Mouse (Mus musculus): Measurements from ENCODE around the gene Paip2b. TPM values are rescaled to one million over a fixed set of nuclear protein-coding genes. Genes with fewer than 3 reads are reported as not detected.
"Not testable (repeated sequence)": the region's sequence is repeated elsewhere in the genome, so short reads cannot be mapped to it uniquely, and the experiment has no call there.

Gene Paip2b
- polyA plus RNA-seq, 1 experiment from 2014 or later, result 23.9 TPM

DNA sequence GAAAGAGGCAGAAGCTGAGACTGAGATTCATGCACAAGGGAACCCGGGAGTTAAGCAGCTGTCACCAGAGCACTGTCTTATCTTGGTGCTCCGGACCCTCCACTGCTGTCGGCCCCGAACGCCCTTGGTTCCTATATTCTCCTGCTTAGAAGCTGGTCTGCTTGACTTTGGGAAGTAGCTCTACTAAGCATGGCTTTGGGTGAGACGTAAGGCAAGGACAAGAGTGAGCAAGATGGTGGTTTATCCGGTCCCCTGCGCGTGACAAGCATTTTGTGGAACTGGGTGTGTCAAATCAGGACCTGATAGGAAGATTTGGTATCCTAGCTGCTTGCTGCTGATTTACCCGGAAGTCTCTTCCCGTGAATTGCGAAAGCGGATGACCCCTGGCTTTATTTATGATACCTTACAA, 36.0 kb downstream of the Paip2b start:
- 10% methylated on average over 13 of the region's 13 CpGs for WGBS
- Histone ChIP-seq H3K4me2 (peak overlapping the region; percentile 68), H3K36me3 (peaks cover 26% of the 10 kb centered on the region), H3K9ac (peak overlapping the region; percentile 89), H3K27ac (replicated peaks) (peak overlapping the region; percentile 97), H3K9me3 (no peaks in the 10 kb centered on the region), H3K4me3 (peak overlapping the region; percentile 81), H3K4me1 (replicated peaks) (peaks cover 21% of the 10 kb centered on the region), H3K27me3 (no peaks in the 10 kb centered on the region)
- no peak; the same call in 1 of the 2 replicates for ATAC-seq (ENCODE audit: low read depth)

DNA sequence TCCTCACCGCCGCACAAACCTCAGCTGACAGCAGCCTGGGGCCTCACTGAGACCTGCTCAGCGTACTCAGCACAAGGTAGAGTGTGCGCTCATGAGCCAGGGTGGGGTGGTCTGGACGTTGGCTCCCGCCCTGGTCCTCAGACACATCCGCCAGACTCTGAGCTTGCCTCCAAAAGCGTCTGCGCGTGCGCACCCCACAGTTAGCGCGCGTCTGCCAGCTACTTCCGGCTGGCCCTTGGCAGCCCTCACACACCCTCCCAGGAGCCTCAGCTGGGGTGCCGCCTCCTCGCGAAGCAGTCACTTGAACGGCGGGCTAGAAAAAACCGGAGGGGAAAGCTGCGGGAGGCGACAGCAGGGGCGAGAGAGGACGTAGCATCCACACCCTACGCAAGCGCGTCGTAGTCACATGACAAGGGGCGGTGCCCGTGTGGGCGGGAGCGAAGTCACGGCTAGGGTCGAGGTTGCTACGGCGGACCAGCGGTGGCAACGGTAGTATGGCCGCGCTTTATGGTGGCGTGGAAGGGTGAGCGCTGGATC, 36.7 kb downstream of the Paip2b start, which contains the start of gene Nagk:
Gene Nagk, plus strand, starts transcription at position 223 of the 537 bp plus-strand sequence.
- ATAC-seq (ENCODE audit: low read depth), result peak; percentile 95
- Histone ChIP-seq H3K4me3 (peak within 1 kb of the TSS; percentile 81), H3K4me1 (replicated peaks) (peaks cover 21% of the 10 kb centered on the region), H3K9ac (peak within 1 kb of the TSS; percentile 89), H3K27me3 (no peaks in the 10 kb centered on the region), H3K4me2 (peak within 1 kb of the TSS; percentile 68), H3K36me3 (peaks cover 20% of the 10 kb centered on the region), H3K27ac (replicated peaks) (peak within 1 kb of the TSS; percentile 97), H3K9me3 (no peaks in the 10 kb centered on the region)
- WGBS, result under 1% methylated on average over 43 of the region's 43 CpGs

DNA sequence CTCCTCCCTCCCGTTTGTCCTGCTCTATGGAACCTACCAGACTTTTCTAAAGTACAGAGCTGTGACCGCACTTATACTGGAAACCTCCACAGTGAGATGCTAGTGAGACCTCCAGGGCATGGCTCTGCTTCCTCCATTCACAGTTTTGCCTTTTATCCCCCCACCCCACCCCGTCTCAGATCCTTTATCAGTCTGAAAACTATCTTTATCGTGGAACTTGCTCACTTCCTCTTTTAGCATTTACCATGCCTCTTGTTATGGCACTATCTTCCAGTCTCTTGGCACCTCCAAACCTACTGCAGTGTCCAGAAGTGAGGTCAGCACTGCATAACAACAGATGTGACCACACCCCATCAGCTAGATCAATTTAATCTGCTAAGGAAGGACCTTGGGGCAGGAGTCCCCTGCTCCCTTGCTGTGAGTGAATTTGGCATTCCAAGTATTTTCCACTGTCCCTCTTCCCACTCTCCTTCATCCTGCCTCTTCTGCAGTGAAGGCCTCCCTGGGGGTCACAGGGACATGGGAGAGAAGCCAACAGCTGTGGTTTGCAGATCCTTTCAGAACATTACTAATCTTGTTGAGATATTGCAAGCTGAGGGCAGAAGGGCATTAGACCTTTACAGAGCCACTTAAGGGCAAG, 40.2 kb downstream of the Paip2b start:
- Histone ChIP-seq H3K9me3 (no peaks in the 10 kb centered on the region), H3K4me3 (no peak overlapping the region), H3K36me3 (no peaks in the 10 kb centered on the region), H3K27me3 (no peaks in the 10 kb centered on the region), H3K4me2 (no peak overlapping the region), H3K27ac (replicated peaks) (no peak overlapping the region), H3K9ac (no peak overlapping the region), H3K4me1 (replicated peaks) (peaks cover 22% of the 10 kb centered on the region)
- ATAC-seq (ENCODE audit: low read depth), result no peak
- WGBS, result 82% methylated on average over 4 of the region's 4 CpGs

DNA sequence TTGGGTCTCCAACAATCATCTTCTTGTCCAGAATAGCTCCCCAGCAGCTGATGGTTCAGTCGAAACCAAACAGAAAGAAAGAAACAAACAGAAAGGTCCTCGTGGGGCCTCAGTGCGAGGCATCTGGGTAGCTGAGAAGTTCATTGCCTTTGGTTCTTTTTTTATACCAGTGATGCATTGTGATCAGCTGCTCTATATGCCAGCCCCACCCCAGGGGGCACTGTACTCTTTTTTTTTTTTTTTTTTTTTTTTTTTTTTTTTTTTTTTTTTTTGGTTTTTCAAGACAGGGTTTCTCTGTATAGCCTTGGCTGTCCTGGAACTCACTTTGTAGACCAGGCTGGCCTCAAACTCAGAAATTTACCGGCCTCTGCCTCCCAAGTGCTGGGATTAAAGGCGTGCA, 41.0 kb downstream of the Paip2b start:
- WGBS, result 75% methylated on average over 5 of the region's 5 CpGs
- H3K36me3 ChIP-seq; H3K9me3 ChIP-seq; H3K27me3 ChIP-seq; H3K4me3 ChIP-seq; H3K9ac ChIP-seq; ATAC-seq (ENCODE audit: low read depth); H3K27ac ChIP-seq (replicated peaks); H3K4me2 ChIP-seq: not testable (repeated sequence)
- H3K4me1 ChIP-seq (replicated peaks), result peaks cover 13% of the 10 kb centered on the region

DNA sequence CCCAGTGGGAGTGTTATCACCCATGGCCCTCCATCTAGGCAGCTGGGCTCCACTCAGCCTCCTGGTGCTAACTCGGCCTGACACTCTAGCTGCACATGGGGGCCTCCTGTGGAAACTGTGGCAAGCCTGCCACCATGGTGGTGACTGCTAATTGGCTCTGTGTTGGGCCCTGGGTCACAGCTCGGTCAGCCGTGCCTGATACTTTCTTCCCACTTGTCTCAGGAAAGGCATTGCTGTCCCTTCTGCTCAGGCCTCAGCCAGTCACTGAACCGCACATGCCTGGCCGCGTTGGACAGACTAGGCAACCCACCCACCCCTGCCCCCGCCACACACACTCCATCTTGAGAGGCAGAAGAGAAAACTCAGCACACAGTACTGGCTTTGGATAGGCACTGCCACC, 43.0 kb downstream of the Paip2b start:
- 18% methylated on average over 7 of the region's 7 CpGs for WGBS
- H3K36me3 ChIP-seq, result no peaks in the 10 kb centered on the region
- no peak overlapping the region for H3K4me3 ChIP-seq
- H3K27ac ChIP-seq (replicated peaks), result no peak overlapping the region
- H3K9me3 ChIP-seq, result no peaks in the 10 kb centered on the region
- no peak overlapping the region for H3K9ac ChIP-seq
- H3K4me2 ChIP-seq, result no peak overlapping the region
- H3K4me1 ChIP-seq (replicated peaks), result peaks cover 4% of the 10 kb centered on the region; the same call in 1 of the 2 replicates
- no peak for ATAC-seq (ENCODE audit: low read depth)
- H3K27me3 ChIP-seq, result no peaks in the 10 kb centered on the region

DNA sequence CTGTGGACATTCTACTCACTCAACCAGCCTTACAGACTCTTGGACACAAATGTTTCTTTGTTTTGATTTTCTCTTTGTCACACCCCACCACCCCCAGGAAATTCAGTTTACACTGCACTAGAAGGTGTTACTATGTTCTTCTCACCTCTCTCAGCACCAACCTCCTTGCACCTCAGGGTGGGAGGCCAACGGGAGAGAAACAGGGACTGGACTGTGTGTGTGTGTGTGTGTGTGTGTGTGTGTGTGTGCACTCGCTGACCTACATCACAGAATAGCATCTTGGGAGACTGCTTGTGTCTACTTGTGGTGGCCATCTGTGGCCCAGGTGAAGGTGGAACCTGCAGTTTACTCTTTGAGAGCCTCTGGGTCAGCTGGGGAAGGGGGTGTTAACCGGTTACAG, 45.1 kb downstream of the Paip2b start:
- Histone ChIP-seq H3K36me3 (no peaks in the 10 kb centered on the region), H3K27ac (replicated peaks) (no peak overlapping the region), H3K9ac (no peak overlapping the region), H3K4me1 (replicated peaks) (peaks cover 4% of the 10 kb centered on the region; the same call in 1 of the 2 replicates), H3K4me3 (no peak overlapping the region), H3K27me3 (no peaks in the 10 kb centered on the region), H3K9me3 (no peaks in the 10 kb centered on the region), H3K4me2 (no peak overlapping the region)
- ATAC-seq (ENCODE audit: low read depth), result no peak
- 78% methylated on average over 3 of the region's 3 CpGs for WGBS

DNA sequence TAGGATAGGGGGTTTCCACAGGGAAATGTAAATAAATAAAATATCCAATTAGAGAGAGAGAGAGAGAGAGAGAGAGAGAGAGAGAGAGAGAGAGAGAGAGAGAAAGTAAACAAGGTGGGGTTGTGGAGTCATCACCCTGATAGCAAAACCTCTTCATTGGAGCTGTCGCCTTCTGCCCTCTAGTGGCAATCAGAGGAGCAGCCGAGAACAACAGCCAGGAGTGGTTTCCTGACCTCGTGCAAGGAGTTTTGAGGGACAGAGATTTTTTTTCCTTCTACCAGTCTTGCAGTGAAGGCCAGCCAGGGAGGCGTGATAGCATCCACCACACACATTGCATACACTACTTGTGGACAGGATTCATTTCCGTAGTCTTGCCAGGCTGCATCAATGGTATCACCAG, 52.5 kb downstream of the Paip2b start:
- H3K9me3 ChIP-seq, result no peaks in the 10 kb centered on the region
- no peak overlapping the region for H3K27ac ChIP-seq (replicated peaks)
- no peak overlapping the region for H3K4me2 ChIP-seq
- H3K36me3 ChIP-seq, result no peaks in the 10 kb centered on the region
- H3K9ac ChIP-seq, result no peak overlapping the region
- H3K4me1 ChIP-seq (replicated peaks), result peaks cover 21% of the 10 kb centered on the region
- no peaks in the 10 kb centered on the region for H3K27me3 ChIP-seq
- WGBS, result 5% methylated on average over 5 of the region's 5 CpGs
- no peak for ATAC-seq (ENCODE audit: low read depth)
- no peak overlapping the region for H3K4me3 ChIP-seq

DNA sequence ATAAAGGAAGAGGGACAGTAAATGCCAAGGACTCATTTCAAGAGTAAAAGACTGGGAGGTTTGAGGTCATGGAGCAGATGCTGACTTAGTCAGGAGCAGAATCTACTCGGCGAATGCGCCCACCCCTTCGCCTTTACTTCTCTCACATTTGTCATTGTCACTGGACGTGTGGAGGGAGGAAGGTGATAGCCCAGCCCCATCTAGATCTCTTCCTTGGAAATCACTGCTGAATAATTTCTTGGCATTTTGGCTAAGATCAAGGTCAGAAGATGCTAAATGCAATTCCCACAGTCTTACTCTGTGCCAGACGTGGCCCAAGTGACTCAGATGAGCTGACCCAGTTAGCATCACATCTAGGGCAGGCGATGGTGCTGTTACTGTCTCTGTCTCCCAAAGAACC, 53.2 kb downstream of the Paip2b start:
- WGBS, result 79% methylated on average over 7 of the region's 7 CpGs

DNA sequence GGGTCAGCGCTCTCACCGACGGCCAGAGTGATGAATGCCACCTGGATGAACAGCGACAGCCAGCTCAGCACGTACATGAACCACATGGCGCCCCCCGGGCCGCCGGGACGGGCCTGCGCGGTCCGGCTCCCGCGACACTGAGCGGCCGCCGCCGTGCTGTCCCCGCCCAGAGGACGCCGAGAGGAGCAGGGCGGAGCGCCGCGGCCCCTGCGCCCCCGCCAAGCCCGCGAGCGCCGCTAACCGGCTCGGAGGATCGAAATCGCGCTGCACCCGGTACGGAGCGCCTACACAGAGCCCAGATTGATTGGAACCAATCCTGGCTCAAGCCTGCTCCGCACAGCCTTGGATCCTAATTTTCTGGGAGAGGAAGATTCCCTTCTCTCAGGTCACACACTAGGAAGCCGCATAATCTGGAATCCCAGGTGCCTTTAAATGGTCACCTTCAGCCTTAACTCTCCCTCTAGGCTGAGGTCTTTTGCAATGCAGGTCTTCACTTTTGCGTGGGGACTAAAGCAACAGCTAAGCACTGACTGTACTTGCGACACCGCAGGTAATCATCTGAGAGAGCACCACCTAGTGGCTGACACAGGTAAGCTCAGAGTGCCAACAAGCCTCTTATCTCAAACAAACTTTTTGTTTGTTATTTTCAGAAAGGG, 55.8 kb downstream of the Paip2b start, which contains the start of gene Tex261:
Gene Tex261, minus strand, starts transcription at position 176 of the 656 bp plus-strand sequence.
- H3K27ac ChIP-seq (replicated peaks), result peak within 1 kb of the TSS; percentile 90
- peaks cover 23% of the 10 kb centered on the region for H3K36me3 ChIP-seq
- WGBS, result under 1% methylated on average over 45 of the region's 45 CpGs
- no peaks in the 10 kb centered on the region for H3K9me3 ChIP-seq
- H3K27me3 ChIP-seq, result no peaks in the 10 kb centered on the region
- peak within 1 kb of the TSS; percentile 95 for H3K9ac ChIP-seq
- H3K4me3 ChIP-seq, result peak within 1 kb of the TSS; percentile 82
- H3K4me1 ChIP-seq (replicated peaks), result peaks cover 30% of the 10 kb centered on the region
- ATAC-seq (ENCODE audit: low read depth), result peak; percentile 96
- peak within 1 kb of the TSS; percentile 86 for H3K4me2 ChIP-seq

More for the DNA sequence above, 53.2 kb downstream of the Paip2b start:
- Histone ChIP-seq H3K4me2 (no peak overlapping the region), H3K4me1 (replicated peaks) (peaks cover 28% of the 10 kb centered on the region), H3K4me3 (no peak overlapping the region), H3K9ac (0 out of 2 replicates have a peak overlapping the region, but pooled peaks have one; percentile 17), H3K9me3 (no peaks in the 10 kb centered on the region), H3K27me3 (no peaks in the 10 kb centered on the region), H3K36me3 (0 out of 2 replicates have a peak, but pooled peaks cover 3% of the 10 kb centered on the region), H3K27ac (replicated peaks) (no peak overlapping the region)
- no peak for ATAC-seq (ENCODE audit: low read depth)

DNA sequence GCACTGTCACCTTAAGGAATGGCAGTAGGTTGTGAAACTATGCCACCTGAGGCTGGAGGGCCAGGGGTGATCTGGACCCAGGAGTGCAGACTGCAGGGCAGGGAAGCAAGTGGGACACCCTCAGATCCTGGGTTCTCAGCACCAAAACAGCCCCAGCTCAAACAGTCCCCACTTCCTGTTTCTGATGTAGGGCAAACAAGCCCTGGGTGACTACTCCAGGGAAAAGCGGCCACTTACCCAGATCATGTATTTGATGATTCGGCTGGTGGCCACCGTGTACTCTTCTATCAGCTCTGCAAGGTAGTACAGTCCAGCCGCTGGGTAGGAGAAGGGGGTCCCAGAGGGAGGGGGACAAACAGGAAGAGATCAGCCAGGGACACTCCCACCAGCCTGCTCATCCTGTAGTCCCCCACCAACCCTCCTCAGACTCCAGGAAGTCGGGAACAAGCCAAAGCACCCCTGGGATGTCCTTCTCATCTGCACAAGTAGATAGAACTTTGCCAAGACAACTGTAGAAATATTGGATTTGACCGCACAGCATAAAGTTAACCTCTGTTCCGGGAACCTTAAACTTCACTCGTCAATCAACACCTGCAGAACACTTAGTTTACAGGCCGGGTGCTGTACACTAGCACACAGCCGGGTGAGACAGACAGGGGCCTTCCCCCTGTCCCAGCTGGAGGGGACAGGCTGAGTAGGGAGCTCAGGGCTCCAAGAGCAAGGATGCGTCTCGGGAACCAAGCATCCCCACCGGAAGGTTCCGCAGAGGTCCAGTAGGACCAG, 56.6 kb downstream of the Paip2b start:
- Histone ChIP-seq H3K4me2 (peak overlapping the region; percentile 86), H3K9me3 (no peaks in the 10 kb centered on the region), H3K9ac (peak overlapping the region; percentile 95), H3K4me3 (peak overlapping the region; percentile 82), H3K27ac (replicated peaks) (peak overlapping the region; percentile 90), H3K4me1 (replicated peaks) (peaks cover 30% of the 10 kb centered on the region), H3K36me3 (peaks cover 28% of the 10 kb centered on the region), H3K27me3 (no peaks in the 10 kb centered on the region)
- 2% methylated on average over 14 of the region's 14 CpGs for WGBS
- peak; percentile 67 for ATAC-seq (ENCODE audit: low read depth)

DNA sequence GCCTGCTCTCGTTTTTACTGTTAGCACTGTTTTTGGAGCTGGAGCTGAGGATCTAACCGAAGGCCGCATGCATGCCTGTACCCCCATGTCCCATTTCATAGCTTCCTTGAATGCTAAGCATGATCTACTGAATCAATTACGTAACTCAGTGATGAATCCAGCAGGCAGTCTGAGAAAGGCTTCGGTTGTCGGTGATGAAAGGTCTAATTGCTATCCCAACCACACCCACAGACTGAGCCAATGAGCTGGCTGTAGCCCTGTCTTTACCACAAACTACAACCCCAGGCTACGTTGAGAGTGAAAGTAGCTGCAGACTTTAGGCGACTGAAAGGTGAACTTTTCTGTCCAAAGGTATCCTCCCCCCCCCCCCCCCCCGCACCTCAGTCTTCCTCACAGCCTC, 57.4 kb downstream of the Paip2b start:
- 56% methylated on average over 8 of the region's 9 CpGs for WGBS
- H3K4me1 ChIP-seq (replicated peaks), result peaks cover 30% of the 10 kb centered on the region
- H3K4me2 ChIP-seq, result peak overlapping the region; percentile 86
- no peaks in the 10 kb centered on the region for H3K9me3 ChIP-seq
- H3K36me3 ChIP-seq, result peaks cover 37% of the 10 kb centered on the region
- H3K4me3 ChIP-seq, result peak overlapping the region; percentile 82
- ATAC-seq (ENCODE audit: low read depth), result no peak
- H3K27ac ChIP-seq (replicated peaks), result no peak overlapping the region
- H3K27me3 ChIP-seq, result no peaks in the 10 kb centered on the region
- peak overlapping the region; percentile 95 for H3K9ac ChIP-seq

DNA sequence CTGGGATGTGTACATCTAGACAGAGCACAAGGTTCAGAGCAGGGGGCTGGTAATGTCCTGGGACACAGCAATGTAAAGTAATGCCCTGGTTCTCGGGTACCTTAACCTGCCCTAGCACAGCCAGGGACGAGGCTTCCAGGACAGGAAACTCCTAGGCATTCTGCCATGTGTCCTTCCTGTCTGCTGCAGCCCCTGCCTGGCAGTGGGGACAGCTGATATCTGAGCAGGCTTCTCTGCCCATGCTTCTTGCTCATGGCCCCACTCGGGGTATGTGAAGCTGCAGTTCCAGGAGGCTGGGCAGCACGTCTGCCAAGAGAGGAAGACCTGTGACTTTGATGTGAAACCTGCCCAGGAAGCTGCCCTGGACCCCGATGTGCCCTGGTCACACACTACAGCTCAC, 63.1 kb downstream of the Paip2b start:
- Histone ChIP-seq H3K27me3 (peaks cover 20% of the 10 kb centered on the region), H3K4me2 (no peak overlapping the region), H3K9me3 (no peaks in the 10 kb centered on the region), H3K4me3 (no peak overlapping the region), H3K4me1 (replicated peaks) (peaks cover 4% of the 10 kb centered on the region), H3K27ac (replicated peaks) (no peak overlapping the region), H3K9ac (no peak overlapping the region), H3K36me3 (peaks cover 54% of the 10 kb centered on the region)
- WGBS, result 89% methylated on average over 5 of the region's 5 CpGs
- no peak for ATAC-seq (ENCODE audit: low read depth)

Measured in neural tube, embryonic 13.5 days (tissue).